ENCODE assay signal across 1 mouse cellular context in the genomic region with DNA sequence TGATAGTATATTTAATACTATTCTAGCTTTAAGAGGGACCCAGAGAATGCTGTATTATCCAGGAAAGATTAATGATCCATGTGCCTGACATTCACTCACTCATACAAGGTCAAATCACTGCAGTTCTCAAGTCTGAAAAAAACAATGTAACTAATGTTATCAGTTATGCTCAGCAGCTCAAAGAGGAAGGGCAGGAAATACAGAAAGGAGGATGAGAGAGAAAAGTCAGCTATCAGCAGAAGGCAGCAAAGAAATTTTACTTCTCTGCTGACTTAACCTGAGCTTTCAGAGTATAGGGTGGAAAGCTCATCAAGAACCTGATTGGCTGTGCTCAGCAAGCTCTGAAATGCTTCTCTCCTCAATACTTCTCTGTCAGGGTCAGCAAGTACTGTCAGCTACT.
TF ChIP-seq lines count a peak whose summit lies in the region.

No protein-coding gene starts in this region.

TF ChIP-seq in MEL, 35 proteins besides CTCF, POLR2A, EP300 and RAD21 (continued from another document):
- no peak for TF ChIP-seq SMC3 (IDR thresholded peaks at IDR 0.05; ENCODE audit: low read depth, low read length)
- TF ChIP-seq USF2 (IDR thresholded peaks at IDR 0.05; ENCODE audit: borderline replicate concordance in 1 of 2, insufficient read depth in 1 of 2, low read depth in 1 of 2, low read length in 2 of 2), result no peak
- TF ChIP-seq JUND (IDR thresholded peaks at IDR 0.05; ENCODE audit: low read depth, low read length), result no peak
- no peak for TF ChIP-seq TBP (IDR thresholded peaks at IDR 0.05; ENCODE audit: low read depth, low read length)
- TF ChIP-seq RCOR1 (IDR thresholded peaks at IDR 0.05; ENCODE audit: low read depth, low read length), result peak; percentile 90
- no peak for TF ChIP-seq ZMIZ1 (IDR thresholded peaks at IDR 0.05; ENCODE audit: low read depth, low read length)
- no peak for TF ChIP-seq MAZ (IDR thresholded peaks at IDR 0.05; ENCODE audit: low read depth, low read length)
- no peak for TF ChIP-seq MYC (IDR thresholded peaks at IDR 0.05; ENCODE audit: low read depth, low read length)
- no peak for TF ChIP-seq USF1 (IDR thresholded peaks at IDR 0.05; ENCODE audit: low read depth, low read length)
- no peak for TF ChIP-seq KAT2A (conservative IDR thresholded peaks at IDR 0.05; ENCODE audit: low read depth, low read length)
- TF ChIP-seq GATA1 (IDR thresholded peaks at IDR 0.05; ENCODE audit: low read depth, low read length), result peak; percentile 78
- no peak for TF ChIP-seq MXI1 (IDR thresholded peaks at IDR 0.05; ENCODE audit: low read depth, low read length)
- TF ChIP-seq ZC3H11A (IDR thresholded peaks at IDR 0.05; ENCODE audit: low read depth, low read length), result no peak
- TF ChIP-seq TCF12 (IDR thresholded peaks at IDR 0.05; ENCODE audit: low read depth, low read length), result peak; percentile 81
- TF ChIP-seq POLR2AphosphoS2 (IDR thresholded peaks at IDR 0.05; ENCODE audit: low read length), result no peak
- TF ChIP-seq HCFC1 (IDR thresholded peaks at IDR 0.05; ENCODE audit: low read depth, low read length), result no peak
